Mouse (Mus musculus) neural tube, embryonic 13.5 days (tissue): ENCODE data around the gene Vav2. TPM values are rescaled to one million over a fixed set of nuclear protein-coding genes. Genes with fewer than 3 reads are reported as not detected.

ENCODE experiments used
- ATAC-seq: fragments of 200-750 bp; cut with Nextera tagmentation; 2 replicates; pipeline ENCODE4 v1.8.0; 2017; ENCODE audit warnings: low read depth, mild to moderate bottlenecking, moderate TSS enrichment, moderate library complexity
- H3K27ac ChIP-seq: fragments of 300-500 bp; sonication (generic); replicated peaks from 2 replicates; pipeline ENCODE4 v1.5.1; 2015; ENCODE audit warnings: moderate library complexity, mild to moderate bottlenecking, inconsistent platforms
- H3K27me3 ChIP-seq: fragments of 300-500 bp; sonication (generic); 2 replicates; pipeline ENCODE4 v1.6.1; 2015; ENCODE audit warnings: mild to moderate bottlenecking, inconsistent platforms
- H3K36me3 ChIP-seq: fragments of 300-500 bp; sonication (generic); 2 replicates; pipeline ENCODE4 v1.6.1; 2015; ENCODE audit warnings: mild to moderate bottlenecking, inconsistent platforms
- H3K4me1 ChIP-seq: fragments of 300-500 bp; sonication (generic); replicated peaks from 2 replicates; pipeline ENCODE4 v1.6.1; 2015; ENCODE audit warnings: inconsistent platforms
- H3K4me2 ChIP-seq: fragments of 300-500 bp; sonication (generic); 2 replicates; pipeline ENCODE4 v1.6.1; 2015; ENCODE audit warnings: inconsistent platforms, mild to moderate bottlenecking, moderate library complexity
- H3K4me3 ChIP-seq: fragments of 300-500 bp; sonication (generic); 2 replicates; pipeline ENCODE4 v1.5.1; 2015; ENCODE audit warnings: mild to moderate bottlenecking, inconsistent platforms
- H3K9ac ChIP-seq: fragments of 300-500 bp; sonication (generic); 2 replicates; pipeline ENCODE4 v1.6.1; 2015; ENCODE audit warnings: moderate library complexity, mild to moderate bottlenecking, inconsistent platforms
- H3K9me3 ChIP-seq: fragments of 300-500 bp; sonication (generic); 2 replicates; pipeline ENCODE4 v1.6.1; 2016; ENCODE audit warnings: inconsistent platforms
- WGBS: fragments of 180-500 bp; shearing (Covaris S2); methylation state at CpG from one replicate; pipeline ENCODE4 v1.1.7; 2015; 5-methylcytosine and 5-hydroxymethylcytosine counted together
- polyA plus RNA-seq: library from polyadenylated mRNA; unstranded; fragments of >200 nt; fragmentation: Nextera tagmentation; extraction: Ambion mirVana; gene quantifications from 2 replicates; pipeline ENCODE4 v1.2.1, GENCODE M21; 2015

Gene Vav2
- polyA plus RNA-seq, 1 experiment from 2014 or later, result 14.8 TPM

DNA sequence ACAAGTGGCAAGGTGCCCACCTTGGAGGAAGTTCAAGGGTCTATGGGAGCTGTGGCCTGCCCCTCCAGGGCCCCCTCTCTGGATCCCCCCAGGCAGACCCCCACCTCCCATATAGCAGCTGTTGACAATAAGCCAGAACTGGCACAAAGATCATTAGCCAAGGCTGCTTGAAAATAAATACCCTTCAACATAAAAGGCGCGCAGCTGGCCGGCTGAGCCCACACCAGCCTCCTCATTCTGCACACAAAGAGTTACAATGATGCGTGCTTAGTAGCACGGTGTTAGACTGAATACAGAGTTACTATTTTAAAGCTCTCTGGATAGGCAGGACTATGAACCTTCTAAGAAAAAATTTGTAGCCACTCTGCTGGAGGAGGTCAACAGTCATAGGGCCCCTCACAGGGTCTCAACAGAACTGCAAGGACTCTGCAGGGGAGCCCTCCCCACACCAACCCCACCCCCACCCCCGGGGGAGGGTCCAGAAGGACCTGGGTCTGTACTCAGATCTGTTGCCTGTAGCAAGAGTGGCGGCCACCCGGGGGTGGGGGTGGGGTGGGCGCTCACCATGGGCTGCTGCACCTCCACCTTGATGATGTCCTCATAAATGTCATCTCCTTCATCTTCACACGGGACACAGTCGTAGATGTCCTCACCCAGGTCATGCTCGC, 125.3 kb downstream of the Vav2 start:
- H3K27me3 ChIP-seq, result no peaks in the 10 kb centered on the region
- no peaks in the 10 kb centered on the region for H3K9me3 ChIP-seq
- H3K9ac ChIP-seq, result peak overlapping the region; percentile 38; the same call in 1 of the 2 replicates
- H3K36me3 ChIP-seq, result no peaks in the 10 kb centered on the region
- ATAC-seq, result peak; percentile 83
- H3K4me2 ChIP-seq, result peak overlapping the region; percentile 13; the same call in 1 of the 2 replicates
- H3K4me3 ChIP-seq, result no peak overlapping the region
- 34% methylated on average over 12 of the region's 12 CpGs for WGBS
- H3K27ac ChIP-seq, result peak overlapping the region; percentile 91
- peaks cover 54% of the 10 kb centered on the region for H3K4me1 ChIP-seq

DNA sequence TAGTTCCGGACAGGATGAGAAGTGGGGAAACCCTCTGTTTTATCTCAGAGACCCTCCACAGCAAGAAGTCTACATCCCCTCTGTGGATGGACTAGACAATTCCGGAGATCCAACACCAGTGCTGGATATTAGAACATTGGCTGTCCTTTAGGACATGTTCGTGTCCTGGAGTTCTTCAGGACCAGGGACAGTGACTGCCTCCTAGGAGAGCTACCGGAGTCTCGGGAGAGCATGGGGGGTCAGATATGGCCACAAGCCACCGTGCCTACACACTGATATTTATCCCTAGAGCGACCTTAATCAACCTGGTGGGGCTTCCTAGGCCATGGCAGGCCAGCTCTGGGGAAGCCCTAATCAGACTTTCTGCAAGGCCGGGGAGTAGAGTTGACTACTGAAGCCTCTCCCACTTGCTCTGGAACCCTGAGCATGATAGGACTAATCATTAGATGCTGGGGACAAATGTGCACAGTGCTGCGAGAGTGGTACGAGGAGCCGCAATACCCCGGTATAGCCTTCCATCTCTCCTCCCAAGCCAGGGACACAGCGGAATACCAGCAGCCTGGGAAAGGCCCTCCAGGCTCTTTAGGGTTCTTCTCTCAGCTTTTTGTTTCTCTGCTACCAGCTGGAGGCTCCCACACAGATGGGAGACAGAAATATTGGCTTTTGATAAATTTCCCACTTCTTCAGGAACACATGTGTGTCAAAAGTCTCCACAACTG, 125.9 kb downstream of the Vav2 start:
- Histone ChIP-seq H3K27me3 (no peaks in the 10 kb centered on the region), H3K27ac (peak overlapping the region; percentile 91), H3K9ac (0 out of 2 replicates have a peak overlapping the region, but pooled peaks have one; percentile 38), H3K4me3 (no peak overlapping the region), H3K9me3 (no peaks in the 10 kb centered on the region), H3K36me3 (peaks cover 4% of the 10 kb centered on the region; the same call in 1 of the 2 replicates), H3K4me2 (no peak overlapping the region), H3K4me1 (peaks cover 55% of the 10 kb centered on the region)
- peak; percentile 40 for ATAC-seq
- 65% methylated on average over 13 of the region's 13 CpGs for WGBS

DNA sequence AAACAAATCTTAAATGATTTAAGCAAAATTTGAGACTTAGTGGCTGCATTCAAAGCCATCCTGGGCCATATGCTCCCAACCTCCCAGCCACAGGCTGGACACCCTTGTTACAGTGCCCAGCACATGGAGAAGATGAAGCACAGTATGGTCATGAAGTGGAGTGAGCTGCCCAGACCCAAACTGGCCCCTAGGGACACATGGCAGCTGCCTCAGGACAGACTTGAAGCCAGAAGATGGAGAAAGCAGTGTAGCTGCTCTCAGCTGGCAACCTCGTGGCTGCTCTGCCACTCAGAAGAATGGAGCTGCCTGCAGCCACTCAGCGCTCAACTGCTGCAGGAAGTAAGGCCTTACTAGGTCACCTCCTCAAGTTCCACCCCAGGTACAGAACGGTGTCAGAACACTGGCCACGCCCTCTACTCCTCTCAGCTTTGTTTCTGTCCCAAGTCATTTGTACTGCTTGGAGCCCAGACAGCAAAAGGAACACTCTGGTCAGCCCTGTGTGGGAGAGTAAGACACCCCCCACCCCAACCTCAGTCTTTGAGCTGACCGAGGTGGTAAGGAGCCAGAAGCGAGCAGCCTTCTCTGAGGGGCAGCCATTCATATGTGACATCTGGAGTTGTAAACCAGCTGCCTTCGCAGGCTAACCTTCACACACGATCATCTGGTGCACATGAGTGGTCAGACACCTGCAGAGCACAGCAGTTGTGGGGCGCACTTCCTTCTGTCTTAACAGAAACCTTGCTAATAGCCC, 130.0 kb downstream of the Vav2 start:
- Histone ChIP-seq H3K36me3 (peaks cover 18% of the 10 kb centered on the region), H3K4me1 (peaks cover 37% of the 10 kb centered on the region), H3K9me3 (no peaks in the 10 kb centered on the region), H3K4me3 (no peak overlapping the region), H3K9ac (no peak overlapping the region), H3K4me2 (no peak overlapping the region), H3K27ac (0 out of 2 replicates have a peak overlapping the region, but pooled peaks have one; percentile 38), H3K27me3 (no peaks in the 10 kb centered on the region)
- WGBS, result 65% methylated on average over 9 of the region's 9 CpGs
- no peak for ATAC-seq

DNA sequence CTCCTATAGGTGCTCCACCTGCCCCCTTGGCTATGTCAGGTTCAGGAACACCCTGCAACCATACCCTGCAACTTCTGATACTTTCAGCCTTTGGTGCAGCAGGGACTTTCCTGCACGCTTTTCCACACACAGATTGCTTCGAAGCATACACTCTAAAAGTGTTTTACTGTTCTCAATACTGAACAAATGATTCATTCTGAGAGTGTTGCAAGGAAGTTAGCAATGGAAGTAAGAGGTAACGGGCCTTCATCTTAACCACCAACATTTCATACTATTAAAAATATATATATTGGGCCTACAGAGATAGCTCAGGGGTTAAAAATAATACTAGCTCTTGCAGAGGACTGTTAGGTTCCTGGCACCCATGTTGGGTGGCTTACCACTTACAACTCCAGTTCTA, 132.1 kb downstream of the Vav2 start:
- Histone ChIP-seq H3K27me3 (no peaks in the 10 kb centered on the region), H3K9me3 (no peaks in the 10 kb centered on the region), H3K4me3 (no peak overlapping the region), H3K36me3 (peaks cover 39% of the 10 kb centered on the region), H3K27ac (no peak overlapping the region), H3K9ac (no peak overlapping the region), H3K4me1 (peaks cover 20% of the 10 kb centered on the region), H3K4me2 (no peak overlapping the region)
- ATAC-seq, result no peak
- WGBS, result 97% methylated on average over 3 of the region's 3 CpGs

DNA sequence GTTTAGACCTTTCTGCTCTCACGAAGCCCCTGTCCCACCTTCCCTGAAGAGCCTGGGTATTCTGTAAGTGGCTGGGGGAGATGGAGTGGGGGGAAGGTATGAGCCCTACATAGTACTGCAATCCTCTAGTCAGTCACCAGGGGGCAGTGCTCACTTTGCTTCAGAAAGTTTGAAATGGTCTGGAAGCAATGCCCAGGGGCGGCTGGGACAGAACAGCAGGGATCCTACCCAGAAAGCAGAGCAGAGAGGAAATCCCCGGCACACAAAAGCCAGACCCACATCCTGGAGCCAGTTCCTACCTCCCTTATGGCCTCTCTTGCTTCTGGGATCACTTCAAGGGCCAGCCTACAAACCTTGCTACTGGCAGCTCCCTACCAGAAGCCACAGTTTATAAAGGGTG, 137.8 kb downstream of the Vav2 start:
- Histone ChIP-seq H3K4me3 (no peak overlapping the region), H3K4me2 (no peak overlapping the region), H3K9me3 (no peaks in the 10 kb centered on the region), H3K27me3 (no peaks in the 10 kb centered on the region), H3K9ac (peak overlapping the region; percentile 56), H3K4me1 (peaks cover 17% of the 10 kb centered on the region), H3K36me3 (peaks cover 63% of the 10 kb centered on the region), H3K27ac (peak overlapping the region; percentile 85)
- 16% methylated on average over 3 of the region's 3 CpGs for WGBS
- ATAC-seq, result peak; percentile 69

DNA sequence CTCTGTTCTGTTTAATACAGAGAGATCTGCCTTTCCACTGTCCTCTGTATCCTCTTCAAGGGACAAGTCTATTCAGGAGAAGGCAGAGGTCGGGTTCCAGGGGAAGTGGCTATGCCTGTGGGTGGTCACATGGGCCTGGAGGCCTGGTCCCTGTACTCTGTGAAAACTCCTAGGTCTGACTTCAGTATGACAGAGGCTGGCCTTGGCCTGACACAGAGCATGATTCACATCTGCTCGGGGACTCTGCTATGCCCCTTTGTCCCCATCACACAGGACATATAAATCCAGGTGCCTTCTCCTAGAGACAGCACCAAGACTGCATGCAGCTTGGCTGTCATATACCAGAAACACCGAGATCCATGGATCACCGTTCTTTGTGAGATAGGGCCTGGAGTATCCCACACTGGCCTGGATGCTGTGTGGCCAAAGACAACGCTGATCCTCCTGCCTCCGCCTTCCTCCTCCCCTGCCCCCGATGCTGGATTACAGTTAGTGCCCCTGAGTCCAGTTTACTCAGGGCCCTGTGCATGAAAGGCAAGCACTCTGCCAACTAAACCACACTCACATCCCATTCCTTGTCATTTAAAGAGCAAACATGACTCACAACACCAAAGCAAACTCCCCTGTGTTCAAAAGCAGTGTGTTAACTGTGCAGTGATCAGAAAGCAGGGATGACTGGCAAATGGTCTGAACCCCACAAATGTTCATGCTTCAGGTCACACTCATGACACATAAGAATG, 139.7 kb downstream of the Vav2 start:
- Histone ChIP-seq H3K27me3 (no peaks in the 10 kb centered on the region), H3K9ac (no peak overlapping the region), H3K9me3 (no peaks in the 10 kb centered on the region), H3K36me3 (peaks cover 75% of the 10 kb centered on the region), H3K4me3 (no peak overlapping the region), H3K4me2 (no peak overlapping the region), H3K27ac (no peak overlapping the region; the same call in 1 of the 2 replicates), H3K4me1 (peaks cover 12% of the 10 kb centered on the region)
- ATAC-seq, result no peak
- WGBS, result 74% methylated on average over 7 of the region's 7 CpGs

DNA sequence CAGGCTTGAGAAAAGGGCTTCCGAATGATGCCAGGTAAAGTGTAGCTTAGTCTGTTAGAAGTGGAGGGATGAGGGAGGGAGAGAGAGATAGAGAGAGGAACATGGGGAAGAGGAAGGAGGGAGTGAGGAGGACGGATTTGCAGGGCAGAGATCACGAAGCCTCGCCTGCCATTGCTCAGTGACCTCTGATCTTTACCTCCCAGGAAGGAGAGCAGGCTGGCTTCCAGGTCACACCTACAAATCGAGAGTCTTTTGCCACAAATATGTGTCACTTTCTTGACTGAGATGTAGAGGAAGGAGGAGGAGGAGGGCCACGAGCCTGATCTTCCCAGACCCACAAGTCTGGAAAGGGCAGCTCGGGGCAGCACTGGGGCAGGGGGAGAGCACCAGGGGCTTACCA, 142.4 kb downstream of the Vav2 start:
- no peak overlapping the region for H3K9ac ChIP-seq
- no peaks in the 10 kb centered on the region for H3K27me3 ChIP-seq
- H3K9me3 ChIP-seq, result no peaks in the 10 kb centered on the region
- H3K4me2 ChIP-seq, result no peak overlapping the region
- ATAC-seq, result no peak
- no peak overlapping the region for H3K4me3 ChIP-seq
- H3K27ac ChIP-seq, result no peak overlapping the region
- H3K36me3 ChIP-seq, result peaks cover 62% of the 10 kb centered on the region
- peaks cover 5% of the 10 kb centered on the region for H3K4me1 ChIP-seq
- 82% methylated on average over 7 of the region's 7 CpGs for WGBS

DNA sequence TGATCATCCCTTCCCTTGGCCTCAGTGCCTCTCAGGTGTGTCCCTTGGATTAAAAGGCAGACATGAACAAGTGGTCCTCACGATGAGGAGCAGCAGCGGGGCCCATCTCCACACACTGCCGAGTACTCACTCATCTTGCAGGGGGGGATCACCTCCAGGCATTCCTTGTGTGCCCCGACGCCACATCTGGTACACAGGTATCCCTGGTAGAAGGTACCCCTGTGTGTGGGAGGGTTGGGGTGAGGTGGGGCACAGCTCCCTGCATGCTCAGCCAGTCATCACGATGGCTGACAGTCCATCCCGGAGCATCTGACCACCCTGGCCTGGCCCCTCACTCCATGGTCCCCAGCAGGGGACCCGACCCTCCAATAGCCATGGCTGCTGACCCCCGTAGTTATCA, 145.1 kb downstream of the Vav2 start:
- H3K27ac ChIP-seq, result no peak overlapping the region
- H3K4me3 ChIP-seq, result no peak overlapping the region
- no peaks in the 10 kb centered on the region for H3K9me3 ChIP-seq
- no peak overlapping the region for H3K9ac ChIP-seq
- 94% methylated on average over 9 of the region's 9 CpGs for WGBS
- no peaks in the 10 kb centered on the region for H3K27me3 ChIP-seq
- no peak overlapping the region for H3K4me2 ChIP-seq
- H3K36me3 ChIP-seq, result peaks cover 75% of the 10 kb centered on the region
- H3K4me1 ChIP-seq, result no peaks in the 10 kb centered on the region
- no peak for ATAC-seq

DNA sequence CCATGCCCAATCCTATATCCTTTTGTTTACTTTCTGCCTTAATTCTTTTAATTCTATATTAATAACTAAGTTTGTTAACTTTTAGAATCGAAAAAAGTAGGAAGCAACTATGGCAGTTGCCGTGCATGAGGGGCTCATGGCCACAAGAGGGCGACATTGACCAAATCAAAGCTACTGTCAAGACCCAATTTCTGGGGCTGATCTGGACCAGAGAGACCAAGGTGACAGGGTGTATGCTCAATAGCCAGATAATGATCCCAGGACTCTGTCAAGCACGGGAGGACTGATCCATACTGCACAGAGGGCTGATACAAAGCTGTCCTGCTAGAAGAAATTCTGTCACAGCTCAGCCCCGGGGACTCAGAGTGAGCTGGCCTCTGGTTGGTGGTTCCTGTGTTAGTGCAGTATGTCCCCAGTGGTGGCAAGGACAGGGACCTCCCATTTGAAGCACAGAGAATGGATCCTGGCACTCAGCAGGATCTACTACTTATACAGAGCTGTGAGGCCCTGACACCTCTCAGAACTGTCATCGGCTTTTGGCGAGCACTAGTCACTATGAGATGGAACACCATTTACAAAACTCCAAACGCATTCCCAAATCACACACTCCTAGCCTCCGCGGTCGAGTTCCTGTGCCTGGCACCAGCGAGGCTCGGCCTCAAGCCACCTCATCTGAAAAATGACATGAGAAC, 145.8 kb downstream of the Vav2 start:
- H3K27me3 ChIP-seq, result no peaks in the 10 kb centered on the region
- H3K27ac ChIP-seq, result no peak overlapping the region
- 71% methylated on average over 13 of the region's 13 CpGs for WGBS
- no peak overlapping the region for H3K4me3 ChIP-seq
- no peak overlapping the region for H3K9ac ChIP-seq
- H3K4me2 ChIP-seq, result no peak overlapping the region
- peaks cover 80% of the 10 kb centered on the region for H3K36me3 ChIP-seq
- no peaks in the 10 kb centered on the region for H3K4me1 ChIP-seq
- no peak for ATAC-seq
- no peaks in the 10 kb centered on the region for H3K9me3 ChIP-seq

DNA sequence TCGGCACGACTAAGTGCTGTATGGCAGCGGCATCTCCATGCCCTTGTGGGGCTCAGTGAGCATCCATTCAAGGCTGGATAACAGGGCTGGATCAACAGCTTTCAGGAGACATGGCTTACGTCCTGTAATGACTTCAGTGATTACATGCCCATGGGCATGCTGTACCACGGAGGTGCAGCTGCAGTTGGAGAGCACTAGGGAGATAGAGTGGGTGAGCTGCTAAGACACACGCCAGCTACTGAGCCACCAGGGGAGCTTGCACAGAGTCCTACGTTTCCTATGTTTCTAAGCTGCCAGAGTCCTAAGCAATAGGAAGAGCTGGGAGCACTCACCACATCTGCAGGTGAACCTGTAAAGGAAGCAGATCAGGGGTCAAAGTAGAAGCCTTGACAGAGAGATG, 148.0 kb downstream of the Vav2 start:
- Histone ChIP-seq H3K9ac (no peak overlapping the region), H3K4me1 (no peaks in the 10 kb centered on the region), H3K36me3 (peaks cover 83% of the 10 kb centered on the region), H3K27ac (no peak overlapping the region), H3K4me3 (no peak overlapping the region), H3K27me3 (no peaks in the 10 kb centered on the region), H3K4me2 (no peak overlapping the region), H3K9me3 (no peaks in the 10 kb centered on the region)
- no peak for ATAC-seq
- 94% methylated on average over 7 of the region's 7 CpGs for WGBS

DNA sequence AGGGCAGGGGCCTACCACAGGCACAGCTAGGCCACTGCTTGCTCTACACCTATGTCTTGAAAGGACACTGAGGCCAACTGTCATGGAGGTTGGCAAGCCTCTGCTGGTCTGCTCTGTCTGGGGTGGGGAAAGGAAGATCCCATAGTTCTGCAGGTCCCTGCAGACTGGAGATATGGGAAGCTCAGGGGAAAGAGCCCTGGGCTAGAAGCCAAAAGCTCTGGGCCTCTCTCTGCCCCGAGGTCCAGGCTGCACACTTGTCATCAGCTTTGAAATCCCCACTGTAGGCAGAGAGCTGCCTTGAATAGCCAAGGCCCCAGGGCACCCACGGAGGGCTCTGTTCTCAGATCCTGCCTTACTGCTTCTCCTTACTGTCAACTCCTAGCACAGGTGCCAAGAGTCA, 158.5 kb downstream of the Vav2 start:
- Histone ChIP-seq H3K4me1 (no peaks in the 10 kb centered on the region), H3K27ac (no peak overlapping the region), H3K27me3 (no peaks in the 10 kb centered on the region), H3K9ac (no peak overlapping the region), H3K36me3 (peaks cover 95% of the 10 kb centered on the region), H3K4me3 (no peak overlapping the region), H3K9me3 (no peaks in the 10 kb centered on the region), H3K4me2 (no peak overlapping the region)
- ATAC-seq, result no peak
- 81% methylated on average over 2 of the region's 2 CpGs for WGBS
